Mouse (Mus musculus) brain, embryonic 14.5 days (tissue): ENCODE data around the gene Hip1r. TPM values are rescaled to one million over a fixed set of nuclear protein-coding genes. Genes with fewer than 3 reads are reported as not detected.

ENCODE experiments used
- DNase-seq: peaks from one replicate; pipeline ENCODE4 v3.0.0-alpha.2; 2011; ENCODE audit warnings: low read depth
- CTCF ChIP-seq: fragments of 200-500 bp; IDR thresholded peaks from 2 replicates; pipeline ENCODE4 v1.5.1; 2012; ENCODE audit warnings: inconsistent platforms, mild to moderate bottlenecking, moderate library complexity, borderline replicate concordance; ENCODE audit not compliant: insufficient read depth, insufficient read length; ENCODE audit errors: extremely low read depth
- POLR2A ChIP-seq: fragments of 200-500 bp; IDR thresholded peaks from 2 replicates; pipeline ENCODE4 v1.6.1; 2012; ENCODE audit warnings: mild to moderate bottlenecking, inconsistent platforms, borderline replicate concordance; ENCODE audit not compliant: poor library complexity, insufficient read depth, insufficient read length, severe bottlenecking; ENCODE audit errors: extremely low read depth
- polyA plus RNA-seq: library from polyadenylated mRNA; depleted of rRNA; stranded (reverse); fragments of >200 nt; gene quantifications from 2 replicates; pipeline ENCODE4 v1.2.3, GENCODE M21; 2012; rRNA removed

Hip1r gene
- polyA plus RNA-seq, result 17.7 and 23.9 TPM in 2 replicates

DNA sequence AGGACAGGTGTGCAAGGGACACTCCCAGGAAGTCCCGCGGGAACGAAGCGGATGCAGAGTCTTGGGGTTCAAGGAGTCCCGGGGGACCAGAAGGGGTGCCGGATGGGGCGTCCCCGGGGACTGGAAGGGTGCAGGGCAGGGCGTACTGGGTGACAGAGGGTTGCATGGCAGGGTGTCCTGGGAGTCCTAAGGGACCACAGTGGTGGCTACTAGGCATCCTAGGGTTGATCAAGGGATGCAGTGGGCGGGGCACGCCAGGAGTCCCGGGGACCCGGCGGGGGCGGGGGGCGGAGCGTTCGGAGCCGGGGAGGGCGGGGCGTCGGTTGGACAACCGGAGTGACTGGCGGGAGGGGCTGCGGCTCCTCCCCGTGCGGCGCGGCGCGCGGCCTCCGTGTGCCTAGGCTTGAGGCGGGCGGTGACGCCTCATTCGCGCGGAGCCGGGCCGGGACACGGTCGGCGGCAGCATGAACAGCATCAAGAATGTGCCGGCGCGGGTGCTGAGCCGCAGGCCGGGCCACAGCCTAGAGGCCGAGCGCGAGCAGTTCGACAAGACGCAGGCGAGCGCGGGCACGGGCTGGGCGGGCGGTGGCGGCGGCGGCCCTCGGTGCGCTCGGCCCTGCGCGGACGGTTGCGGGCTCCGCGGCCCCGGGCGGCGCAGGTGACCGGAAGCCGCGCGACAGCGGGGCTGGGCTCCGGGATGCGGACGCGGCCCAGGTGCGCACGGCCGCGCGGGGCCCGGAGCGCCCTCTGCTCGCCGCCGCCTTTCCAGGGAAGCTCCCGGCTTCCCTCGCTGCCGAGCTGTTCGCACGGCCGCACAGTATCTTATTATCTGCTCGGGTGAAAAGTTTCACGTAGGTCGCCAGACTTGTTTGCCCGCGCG lies at the start of gene Hip1r:
TSS of gene Hip1r (plus strand) at position 330 of the 880 bp plus-strand sequence.
- TF ChIP-seq CTCF (no peak), POLR2A (peak; percentile 45; the same call in 1 of the 2 replicates)
- peak; percentile 67 for DNase-seq

- TF ChIP-seq CTCF, result no peak
- TF ChIP-seq POLR2A, result no peak
- DNase-seq, result no peak
These were observed 46.3 kb upstream of the Hip1r start, which contains the start of gene Gm43518 for GRCm38 (mm10) chr5:123927118-123927517. Gm43518 (plus strand) TSS chr5:123927418.

DNA sequence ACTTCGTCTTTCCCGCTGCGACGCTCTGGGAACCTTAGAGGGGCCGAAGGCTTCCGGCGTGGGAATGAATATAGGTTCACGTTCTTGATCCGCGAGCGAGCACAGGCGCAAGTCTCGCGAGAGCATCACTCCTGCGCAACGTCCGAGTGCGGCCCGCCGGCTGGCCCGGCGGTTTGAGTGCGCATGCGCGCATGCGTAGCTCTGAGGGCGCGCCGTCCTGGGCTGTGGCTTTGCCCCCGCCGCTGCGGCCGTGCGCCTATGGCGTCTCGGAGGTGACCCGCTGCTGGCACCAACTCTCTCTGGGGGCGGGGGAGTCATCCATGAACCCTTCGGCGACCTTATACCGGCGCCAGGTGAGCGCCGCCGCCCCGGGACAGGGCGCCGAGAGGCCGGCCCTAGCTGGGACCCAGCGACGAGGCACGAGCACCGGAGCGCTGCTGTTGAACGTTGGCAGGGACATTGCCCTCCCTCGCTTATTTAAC lies 42.9 kb upstream of the Hip1r start, which contains the start of gene Ccdc62:
TSS of gene Ccdc62 (plus strand) at position 172 of the 482 bp plus-strand sequence.
- peak; percentile 98 for DNase-seq
- TF ChIP-seq CTCF (no peak), POLR2A (peak; percentile 100)

- no peak for TF ChIP-seq CTCF
- DNase-seq, result no peak
These were observed 42.3 kb upstream of the Hip1r start for GRCm38 (mm10) chr5:123931131-123931530.

GRCm38 (mm10) chr5:123932927-123933326 lies 40.5 kb upstream of the Hip1r start:
- TF ChIP-seq POLR2A (no peak), CTCF (no peak)
- DNase-seq, result no peak

GRCm38 (mm10) chr5:123933556-123933955 lies 39.9 kb upstream of the Hip1r start:
- TF ChIP-seq CTCF, result no peak
- TF ChIP-seq POLR2A, result no peak
- DNase-seq, result no peak

DNA sequence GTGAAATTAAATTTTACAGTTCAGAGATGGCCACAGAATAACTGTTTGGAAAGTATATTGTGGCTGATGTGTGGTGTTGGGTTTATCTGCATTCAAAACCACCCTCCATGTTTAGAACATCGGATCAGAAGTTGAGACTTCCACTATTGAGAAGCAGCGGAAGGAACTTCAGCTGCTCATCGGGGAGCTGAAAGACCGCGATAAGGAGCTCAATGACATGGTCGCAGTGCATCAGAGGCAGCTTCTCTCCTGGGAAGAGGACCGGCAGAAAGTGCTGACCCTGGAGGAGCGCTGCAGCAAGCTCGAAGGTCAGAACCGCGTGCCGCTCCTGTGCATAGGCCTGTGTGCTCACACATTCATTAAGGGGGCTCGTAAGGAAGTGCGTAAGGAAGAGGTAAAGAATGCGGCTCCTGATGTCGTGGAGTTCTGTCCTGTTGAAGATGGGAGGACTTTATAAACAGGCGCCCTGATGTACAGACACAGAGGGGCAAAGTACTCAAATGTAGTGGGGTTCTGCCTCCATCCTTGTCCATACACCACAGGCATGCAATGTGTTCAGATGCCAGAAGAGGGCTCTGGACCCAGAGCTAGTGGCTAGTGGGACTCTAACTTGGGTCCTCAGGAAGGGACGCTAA lies 39.4 kb upstream of the Hip1r start:
- DNase-seq, result peak; percentile 15
- peak; percentile 54; the same call in 1 of the 2 replicates for TF ChIP-seq CTCF
- no peak for TF ChIP-seq POLR2A

GRCm38 (mm10) chr5:123935931-123936330 lies 37.5 kb upstream of the Hip1r start:
- TF ChIP-seq POLR2A, result no peak
- TF ChIP-seq CTCF, result no peak
- DNase-seq, result no peak

- no peak for TF ChIP-seq CTCF
- no peak for TF ChIP-seq POLR2A
- DNase-seq, result no peak
These were observed 34.9 kb upstream of the Hip1r start for GRCm38 (mm10) chr5:123938479-123938878.

DNA sequence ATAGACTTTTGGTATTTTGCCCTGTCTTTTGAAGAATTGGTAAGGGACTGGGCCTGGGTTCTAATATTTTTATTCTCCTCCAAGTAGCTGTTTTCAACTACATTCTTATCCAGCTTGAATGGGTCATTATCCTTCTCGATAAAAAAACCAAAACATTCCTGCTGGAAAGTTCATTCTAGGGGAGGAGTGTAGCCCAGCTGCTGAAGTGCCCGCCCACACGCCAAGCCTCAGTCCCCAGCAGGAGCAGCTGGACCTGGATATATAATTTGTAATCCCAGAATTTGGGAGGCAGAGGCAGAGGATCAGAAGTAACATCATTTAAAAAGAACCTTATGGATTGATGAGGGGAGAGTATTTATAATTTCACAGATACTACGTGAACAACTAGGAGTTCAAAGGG lies 26.9 kb upstream of the Hip1r start:
- DNase-seq, result no peak
- TF ChIP-seq CTCF (no peak), POLR2A (no peak)

GRCm38 (mm10) chr5:123947041-123947761 lies 26.2 kb upstream of the Hip1r start:
- DNase-seq, result peak; percentile 87
- TF ChIP-seq CTCF (0 out of 2 replicates have a peak, but pooled peaks have one; percentile 25), POLR2A (no peak)
